Mouse (Mus musculus): ENCODE measurements around the gene Gm16506.
"Not testable (repeated sequence)": the region's sequence is repeated elsewhere in the genome, so short reads cannot be mapped to it uniquely, and the experiment has no call there.

GRCm38 (mm10) chr14:43677099-43677498, 50.2 kb downstream of the Gm16506 start, which contains the start of gene Gm8165:
- not testable (repeated sequence) for TF ChIP-seq CTCF, EP300 (IDR thresholded peaks at IDR 0.05; ENCODE audit: low read depth)
